Mouse (Mus musculus) forebrain, embryonic 11.5 days (tissue): ENCODE data around the gene Olfr403. TPM values are rescaled to one million over a fixed set of nuclear protein-coding genes. Genes with fewer than 3 reads are reported as not detected.

Experiments used
- polyA plus RNA-seq: library from polyadenylated mRNA; unstranded; fragments of >200 nt; fragmentation: Nextera tagmentation; extraction: Ambion mirVana; gene quantifications from 2 replicates; pipeline ENCODE4 v1.2.1, GENCODE M21; 2014

The Olfr403 gene
- polyA plus RNA-seq, 1 experiment from 2014 or later: not detected

Other genes with a start within 250 kb of the Olfr403 start
- gene Olfr23, start 249.6 kb upstream of the Olfr403 start, polyA plus RNA-seq: not detected in 2 replicates
- gene Olfr397, start 225.4 kb upstream of the Olfr403 start, polyA plus RNA-seq: not detected in 2 replicates
- gene Olfr398, start 195.8 kb upstream of the Olfr403 start, polyA plus RNA-seq: not detected in 2 replicates
- not detected in 2 replicates for gene Olfr139, start 129.7 kb upstream of the Olfr403 start, polyA plus RNA-seq
- gene Olfr399, start 129.6 kb upstream of the Olfr403 start, polyA plus RNA-seq: not detected in 2 replicates
- gene Zfp616, start 116.3 kb upstream of the Olfr403 start, polyA plus RNA-seq: not detected in 2 replicates
- not detected in 2 replicates for gene Olfr401, start 72.5 kb upstream of the Olfr403 start, polyA plus RNA-seq
- gene Olfr402, start 32.7 kb upstream of the Olfr403 start, polyA plus RNA-seq: not detected in 2 replicates
- not detected in 2 replicates for gene Olfr43, start 25.1 kb downstream of the Olfr403 start, polyA plus RNA-seq
- gene Olfr406, start 73.6 kb downstream of the Olfr403 start, polyA plus RNA-seq: not detected in 2 replicates
- not detected in 2 replicates for gene Olfr59, start 97.5 kb downstream of the Olfr403 start, polyA plus RNA-seq
- not detected in 2 replicates for gene Olfr410, start 151.8 kb downstream of the Olfr403 start, polyA plus RNA-seq
- not detected in 2 replicates for gene Olfr411, start 166.4 kb downstream of the Olfr403 start, polyA plus RNA-seq
- gene Olfr412, start 175.8 kb downstream of the Olfr403 start, polyA plus RNA-seq: not detected in 2 replicates